Mouse (Mus musculus): Measurements from ENCODE around the gene Slc9a3r1. TPM values are rescaled to one million over a fixed set of nuclear protein-coding genes. Genes with fewer than 3 reads are reported as not detected.

Gene Slc9a3r1
- total RNA-seq, 1 experiment: 43.9 TPM

DNA sequence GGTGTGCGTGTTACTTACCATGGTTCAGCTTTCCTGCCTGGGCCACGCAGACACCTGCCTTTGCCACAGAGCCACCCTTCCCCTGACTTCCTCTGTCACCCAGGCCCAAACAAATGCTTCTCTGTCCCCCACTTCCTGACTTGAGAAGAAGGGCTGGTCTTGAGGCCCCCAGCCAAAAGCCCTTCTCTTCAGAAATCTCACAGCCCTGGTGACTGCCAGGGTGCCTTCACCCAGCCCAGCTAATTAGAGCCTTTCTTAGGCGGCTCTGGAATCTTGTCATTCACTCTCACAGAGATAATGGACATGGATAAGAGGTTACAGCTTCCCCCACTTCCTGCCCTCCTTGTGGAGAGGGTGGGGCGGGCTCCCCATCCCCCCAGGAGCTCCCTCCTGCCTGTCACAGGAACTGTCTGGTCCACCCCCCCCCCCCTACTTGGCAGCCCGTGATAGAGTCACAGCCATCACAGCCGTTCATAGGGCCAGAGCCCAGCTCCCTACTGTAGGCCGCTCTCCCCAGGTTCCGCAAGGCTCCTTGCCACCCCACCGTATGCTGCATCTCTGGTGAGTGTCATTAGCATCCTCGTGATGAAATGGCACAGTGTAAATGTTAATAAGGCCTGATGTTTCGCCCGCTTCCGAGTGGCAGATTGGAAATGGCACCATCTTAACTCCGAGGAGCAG, 63.8 kb downstream of the Slc9a3r1 start:
- Histone ChIP-seq H3K9me3 (ENCODE audit: control insufficient read depth, insufficient read depth, low read depth, low read length) (no peaks in the 10 kb centered on the region), H3K4me3 (ENCODE audit: insufficient read depth in 1 of 2, low read depth in 1 of 2, low read length in 2 of 2, poor library complexity in 1 of 2, severe bottlenecking in 1 of 2) (no peak overlapping the region), H3K4me1 (ENCODE audit: control insufficient read depth in 2 of 2, insufficient read depth in 2 of 2, low read length in 2 of 2, poor library complexity in 1 of 2) (peaks cover 0 to 29% of the 10 kb centered on the region in 2 experiments; a peak in 1 of 4 replicates), H3K27ac (ENCODE audit: insufficient read depth, low read depth, low read length, poor library complexity, severe bottlenecking) (no peak overlapping the region), H3K36me3 (ENCODE audit: control insufficient read depth, insufficient read depth, low read length, poor library complexity, severe bottlenecking) (no peaks in the 10 kb centered on the region), H3K9ac (ENCODE audit: insufficient read depth, low read depth, low read length, poor library complexity, severe bottlenecking) (no peak overlapping the region)
- in situ Hi-C loops (cut with MboI; ENCODE audit: low sequenced_read_pairs in 2 of 2, unreplicated experiment in 2 of 2): no loop called here
- DNase-seq (ENCODE audit: low read depth, low spot score): no peak
- TF ChIP-seq CHD2 (IDR thresholded peaks at IDR 0.05; ENCODE audit: low read depth, low read length) (no peak), HCFC1 (IDR thresholded peaks at IDR 0.05; ENCODE audit: borderline replicate concordance, insufficient read depth, low read length) (no peak), ZNF384 (IDR thresholded peaks at IDR 0.05; ENCODE audit: low read depth, low read length) (no peak), ZC3H11A (IDR thresholded peaks at IDR 0.05; ENCODE audit: borderline replicate concordance, low read depth, low read length) (no peak)

DNA sequence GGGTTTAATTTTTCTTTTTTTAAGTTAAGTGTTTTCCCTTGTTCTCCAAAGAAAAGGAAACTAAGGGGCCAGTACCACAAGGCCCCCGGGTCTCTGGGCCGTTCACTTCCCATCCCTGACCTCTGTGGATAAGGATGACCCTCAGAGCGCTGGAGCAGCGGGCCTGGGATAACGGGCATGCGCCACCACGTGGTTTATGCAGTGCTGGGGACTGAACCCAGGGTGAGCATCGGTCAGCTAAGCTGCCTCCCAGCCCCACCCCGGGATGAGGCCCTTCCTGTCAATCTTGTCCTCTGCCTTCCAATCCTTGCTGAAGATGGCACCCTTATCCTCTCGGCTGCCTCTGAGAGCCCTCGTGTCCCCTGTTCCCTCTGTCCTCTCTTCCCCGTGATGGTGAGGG, 64.5 kb downstream of the Slc9a3r1 start:
- no peaks in the 10 kb centered on the region for H3K36me3 ChIP-seq (ENCODE audit: control insufficient read depth, insufficient read depth, low read length, poor library complexity, severe bottlenecking)
- H3K9ac ChIP-seq (ENCODE audit: insufficient read depth, low read depth, low read length, poor library complexity, severe bottlenecking): no peak overlapping the region
- DNase-seq (ENCODE audit: low read depth, low spot score): no peak
- in situ Hi-C loops (cut with MboI; ENCODE audit: low sequenced_read_pairs in 2 of 2, unreplicated experiment in 2 of 2): no loop called here
- H3K4me3 ChIP-seq (ENCODE audit: insufficient read depth in 1 of 2, low read depth in 1 of 2, low read length in 2 of 2, poor library complexity in 1 of 2, severe bottlenecking in 1 of 2): no peak overlapping the region
- TF ChIP-seq HCFC1 (IDR thresholded peaks at IDR 0.05; ENCODE audit: borderline replicate concordance, insufficient read depth, low read length) (no peak), ZNF384 (IDR thresholded peaks at IDR 0.05; ENCODE audit: low read depth, low read length) (no peak)
- no peak overlapping the region for H3K27ac ChIP-seq (ENCODE audit: insufficient read depth, low read depth, low read length, poor library complexity, severe bottlenecking)
- peaks cover 0 to 29% of the 10 kb centered on the region in 2 experiments; a peak in 1 of 4 replicates for H3K4me1 ChIP-seq (ENCODE audit: control insufficient read depth in 2 of 2, insufficient read depth in 2 of 2, low read length in 2 of 2, poor library complexity in 1 of 2)
- no peaks in the 10 kb centered on the region for H3K9me3 ChIP-seq (ENCODE audit: control insufficient read depth, insufficient read depth, low read depth, low read length)

DNA sequence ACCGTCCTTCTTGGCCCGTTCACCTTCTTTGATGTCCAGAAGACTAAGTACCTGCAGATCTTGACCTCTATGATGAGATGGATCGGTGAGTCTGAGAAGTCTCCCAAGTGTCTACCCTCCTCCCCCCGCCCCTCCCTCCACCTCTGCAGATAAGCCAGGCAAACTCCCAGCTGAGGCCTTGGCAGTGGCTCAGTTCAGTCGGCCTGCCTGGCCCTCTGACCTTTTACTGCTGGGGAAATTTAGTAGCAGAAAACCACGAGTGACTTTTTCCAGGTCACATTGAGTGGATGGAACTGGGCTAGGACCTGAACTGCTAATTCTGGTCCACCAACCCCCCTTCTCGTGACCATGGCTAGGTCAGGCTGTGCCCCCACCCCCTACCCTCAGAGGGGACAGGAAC, 65.3 kb downstream of the Slc9a3r1 start:
- in situ Hi-C loops (cut with MboI; ENCODE audit: low sequenced_read_pairs in 2 of 2, unreplicated experiment in 2 of 2): no loop called here
- no peak overlapping the region for H3K9ac ChIP-seq (ENCODE audit: insufficient read depth, low read depth, low read length, poor library complexity, severe bottlenecking)
- peaks cover 0 to 29% of the 10 kb centered on the region in 2 experiments; a peak in 1 of 4 replicates for H3K4me1 ChIP-seq (ENCODE audit: control insufficient read depth in 2 of 2, insufficient read depth in 2 of 2, low read length in 2 of 2, poor library complexity in 1 of 2)
- H3K27ac ChIP-seq (ENCODE audit: insufficient read depth, low read depth, low read length, poor library complexity, severe bottlenecking): no peak overlapping the region
- no peaks in the 10 kb centered on the region for H3K36me3 ChIP-seq (ENCODE audit: control insufficient read depth, insufficient read depth, low read length, poor library complexity, severe bottlenecking)
- DNase-seq (ENCODE audit: low read depth, low spot score): no peak
- no peak overlapping the region for H3K4me3 ChIP-seq (ENCODE audit: insufficient read depth in 1 of 2, low read depth in 1 of 2, low read length in 2 of 2, poor library complexity in 1 of 2, severe bottlenecking in 1 of 2)
- no peaks in the 10 kb centered on the region for H3K9me3 ChIP-seq (ENCODE audit: control insufficient read depth, insufficient read depth, low read depth, low read length)
- TF ChIP-seq HCFC1 (IDR thresholded peaks at IDR 0.05; ENCODE audit: borderline replicate concordance, insufficient read depth, low read length): no peak
- TF ChIP-seq MAFK (IDR thresholded peaks at IDR 0.05; ENCODE audit: insufficient read depth, low read depth, low read length): no peak
- no peak for TF ChIP-seq ZNF384 (IDR thresholded peaks at IDR 0.05; ENCODE audit: low read depth, low read length)
- TF ChIP-seq ZC3H11A (IDR thresholded peaks at IDR 0.05; ENCODE audit: borderline replicate concordance, low read depth, low read length): no peak
- TF ChIP-seq CHD2 (IDR thresholded peaks at IDR 0.05; ENCODE audit: low read depth, low read length): no peak

GRCm38 (mm10) chr11:115229021-115229930, 66.1 kb downstream of the Slc9a3r1 start:
- Histone ChIP-seq H3K9me3 (ENCODE audit: control insufficient read depth, insufficient read depth, low read depth, low read length) (no peaks in the 10 kb centered on the region), H3K4me1 (ENCODE audit: control insufficient read depth in 2 of 2, insufficient read depth in 2 of 2, low read length in 2 of 2, poor library complexity in 1 of 2) (peaks cover 0 to 34% of the 10 kb centered on the region in 2 experiments; a peak in 1 of 4 replicates), H3K36me3 (ENCODE audit: control insufficient read depth, insufficient read depth, low read length, poor library complexity, severe bottlenecking) (no peaks in the 10 kb centered on the region), H3K4me3 (ENCODE audit: insufficient read depth in 1 of 2, low read depth in 1 of 2, low read length in 2 of 2, poor library complexity in 1 of 2, severe bottlenecking in 1 of 2) (no peak overlapping the region), H3K27ac (ENCODE audit: insufficient read depth, low read depth, low read length, poor library complexity, severe bottlenecking) (no peak overlapping the region), H3K9ac (ENCODE audit: insufficient read depth, low read depth, low read length, poor library complexity, severe bottlenecking) (no peak overlapping the region)
- in situ Hi-C loops (cut with MboI; ENCODE audit: low sequenced_read_pairs in 2 of 2, unreplicated experiment in 2 of 2): no loop called here
- TF ChIP-seq ZNF384 (IDR thresholded peaks at IDR 0.05; ENCODE audit: low read depth, low read length) (no peak), ZC3H11A (IDR thresholded peaks at IDR 0.05; ENCODE audit: borderline replicate concordance, low read depth, low read length) (no peak), MAFK (IDR thresholded peaks at IDR 0.05; ENCODE audit: insufficient read depth, low read depth, low read length) (no peak), CHD2 (IDR thresholded peaks at IDR 0.05; ENCODE audit: low read depth, low read length) (no peak), HCFC1 (IDR thresholded peaks at IDR 0.05; ENCODE audit: borderline replicate concordance, insufficient read depth, low read length) (no peak)
- peak; percentile 41 for DNase-seq (ENCODE audit: low read depth, low spot score)

Other genes starting within 250 kb of the Slc9a3r1 start
- not detected in 2 replicates for gene Cd300lb, start 229.0 kb upstream of the Slc9a3r1 start, total RNA-seq (2012; rRNA removed)
- not detected in 2 replicates for gene Cd300c, start 194.2 kb upstream of the Slc9a3r1 start, total RNA-seq (2012; rRNA removed)
- 0.09 TPM in 1 of 2 replicates, not detected in the other for gene Cd300ld, start 173.4 kb upstream of the Slc9a3r1 start, total RNA-seq (2012; rRNA removed)
- gene Cd300c2, start 161.5 kb upstream of the Slc9a3r1 start, total RNA-seq (2012; rRNA removed): not detected in 2 replicates
- not detected in 2 replicates for gene Cd300ld2, start 147.1 kb upstream of the Slc9a3r1 start, total RNA-seq (2012; rRNA removed)
- gene Cd300ld4, start 136.3 kb upstream of the Slc9a3r1 start, total RNA-seq (2012; rRNA removed): not detected in 2 replicates
- not detected in 2 replicates for gene Cd300ld5, start 125.6 kb upstream of the Slc9a3r1 start, total RNA-seq (2012; rRNA removed)
- not detected in 2 replicates for gene Cd300ld3, start 114.9 kb upstream of the Slc9a3r1 start, total RNA-seq (2012; rRNA removed)
- 0.09 and 0.11 TPM in 2 replicates for gene Cd300e, start 101.2 kb upstream of the Slc9a3r1 start, total RNA-seq (2012; rRNA removed)
- gene Rab37, start 71.9 kb upstream of the Slc9a3r1 start, total RNA-seq (2012; rRNA removed): 0.67 and 0.85 TPM in 2 replicates
- gene Cd300lf, start 29.3 kb upstream of the Slc9a3r1 start, total RNA-seq (2012; rRNA removed): 0.40 and 0.42 TPM in 2 replicates
- 14.7 and 17.2 TPM in 2 replicates for gene Tmem104, start 24.1 kb downstream of the Slc9a3r1 start, total RNA-seq (2012; rRNA removed)
- 16.9 and 19.3 TPM in 2 replicates for gene Nat9, start 24.5 kb downstream of the Slc9a3r1 start, total RNA-seq (2012; rRNA removed)
- 0.21 and 0.22 TPM in 2 replicates for gene Grin2c, start 103.9 kb downstream of the Slc9a3r1 start, total RNA-seq (2012; rRNA removed)
- 12.1 and 21.0 TPM in 2 replicates for gene Fdxr, start 113.7 kb downstream of the Slc9a3r1 start, total RNA-seq (2012; rRNA removed)
- 2.1 and 3.7 TPM in 2 replicates for gene Fads6, start 134.3 kb downstream of the Slc9a3r1 start, total RNA-seq (2012; rRNA removed)
- 0.18 and 0.21 TPM in 2 replicates for gene Otop2, start 143.8 kb downstream of the Slc9a3r1 start, total RNA-seq (2012; rRNA removed)
- gene Ush1g, start 158.7 kb downstream of the Slc9a3r1 start, total RNA-seq (2012; rRNA removed): 0.11 TPM in 1 of 2 replicates, not detected in the other
- not detected in 2 replicates for gene Otop3, start 171.4 kb downstream of the Slc9a3r1 start, total RNA-seq (2012; rRNA removed)
- gene Hid1, start 204.4 kb downstream of the Slc9a3r1 start, total RNA-seq (2012; rRNA removed): 2.4 and 2.8 TPM in 2 replicates
- 8.5 and 10.4 TPM in 2 replicates for gene Cdr2l, start 218.6 kb downstream of the Slc9a3r1 start, total RNA-seq (2012; rRNA removed)
- gene Mrpl58, start 240.4 kb downstream of the Slc9a3r1 start, total RNA-seq (2012; rRNA removed): 79.5 and 89.3 TPM in 2 replicates